Mouse (Mus musculus) neural tube, embryonic 13.5 days (tissue): ENCODE results near the gene Tbxas1. TPM values are rescaled to one million over a fixed set of nuclear protein-coding genes. Genes with fewer than 3 reads are reported as not detected.

ENCODE experiments used
- ATAC-seq: fragments of 200-750 bp; cut with Nextera tagmentation; 2 replicates; pipeline ENCODE4 v1.8.0; 2017; ENCODE audit warnings: low read depth, mild to moderate bottlenecking, moderate TSS enrichment, moderate library complexity
- H3K27ac ChIP-seq: fragments of 300-500 bp; sonication (generic); replicated peaks from 2 replicates; pipeline ENCODE4 v1.5.1; 2015; ENCODE audit warnings: moderate library complexity, mild to moderate bottlenecking, inconsistent platforms
- H3K27me3 ChIP-seq: fragments of 300-500 bp; sonication (generic); 2 replicates; pipeline ENCODE4 v1.6.1; 2015; ENCODE audit warnings: mild to moderate bottlenecking, inconsistent platforms
- H3K36me3 ChIP-seq: fragments of 300-500 bp; sonication (generic); 2 replicates; pipeline ENCODE4 v1.6.1; 2015; ENCODE audit warnings: mild to moderate bottlenecking, inconsistent platforms
- H3K4me1 ChIP-seq: fragments of 300-500 bp; sonication (generic); replicated peaks from 2 replicates; pipeline ENCODE4 v1.6.1; 2015; ENCODE audit warnings: inconsistent platforms
- H3K4me2 ChIP-seq: fragments of 300-500 bp; sonication (generic); 2 replicates; pipeline ENCODE4 v1.6.1; 2015; ENCODE audit warnings: inconsistent platforms, mild to moderate bottlenecking, moderate library complexity
- H3K4me3 ChIP-seq: fragments of 300-500 bp; sonication (generic); 2 replicates; pipeline ENCODE4 v1.5.1; 2015; ENCODE audit warnings: mild to moderate bottlenecking, inconsistent platforms
- H3K9ac ChIP-seq: fragments of 300-500 bp; sonication (generic); 2 replicates; pipeline ENCODE4 v1.6.1; 2015; ENCODE audit warnings: moderate library complexity, mild to moderate bottlenecking, inconsistent platforms
- H3K9me3 ChIP-seq: fragments of 300-500 bp; sonication (generic); 2 replicates; pipeline ENCODE4 v1.6.1; 2016; ENCODE audit warnings: inconsistent platforms
- WGBS: fragments of 180-500 bp; shearing (Covaris S2); methylation state at CpG from one replicate; pipeline ENCODE4 v1.1.7; 2015; 5-methylcytosine and 5-hydroxymethylcytosine counted together
- polyA plus RNA-seq: library from polyadenylated mRNA; unstranded; fragments of >200 nt; fragmentation: Nextera tagmentation; extraction: Ambion mirVana; gene quantifications from 2 replicates; pipeline ENCODE4 v1.2.1, GENCODE M21; 2015

The Tbxas1 gene
- polyA plus RNA-seq, 1 experiment from 2014 or later: 2.5 TPM

DNA sequence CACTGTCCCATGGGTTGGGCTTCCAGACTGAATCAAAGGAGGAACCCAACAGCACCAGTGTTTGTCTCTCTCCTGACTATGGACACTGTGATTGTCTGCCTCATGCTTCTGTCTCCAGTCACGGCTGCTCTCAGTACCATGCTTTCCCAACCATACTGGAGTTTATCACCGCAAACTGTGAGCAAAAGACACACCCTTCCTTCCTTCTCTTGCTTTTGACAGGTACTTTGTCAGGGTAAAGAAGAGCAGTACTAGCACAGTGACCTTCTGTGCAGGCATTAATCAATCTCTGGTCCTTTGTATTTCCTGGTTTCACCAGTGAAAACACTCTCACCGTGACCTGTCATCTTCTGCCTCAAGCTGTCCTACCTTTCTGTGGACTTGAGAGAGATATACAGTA, 26.4 kb downstream of the Tbxas1 start:
- no peak overlapping the region for H3K4me3 ChIP-seq
- ATAC-seq: no peak
- H3K9ac ChIP-seq: no peak overlapping the region
- WGBS: 75% methylated on average over 3 of the region's 3 CpGs
- no peak overlapping the region for H3K4me2 ChIP-seq
- H3K36me3 ChIP-seq: no peaks in the 10 kb centered on the region
- H3K27ac ChIP-seq: no peak overlapping the region
- no peaks in the 10 kb centered on the region for H3K9me3 ChIP-seq
- no peaks in the 10 kb centered on the region for H3K27me3 ChIP-seq
- peaks cover 9% of the 10 kb centered on the region for H3K4me1 ChIP-seq

DNA sequence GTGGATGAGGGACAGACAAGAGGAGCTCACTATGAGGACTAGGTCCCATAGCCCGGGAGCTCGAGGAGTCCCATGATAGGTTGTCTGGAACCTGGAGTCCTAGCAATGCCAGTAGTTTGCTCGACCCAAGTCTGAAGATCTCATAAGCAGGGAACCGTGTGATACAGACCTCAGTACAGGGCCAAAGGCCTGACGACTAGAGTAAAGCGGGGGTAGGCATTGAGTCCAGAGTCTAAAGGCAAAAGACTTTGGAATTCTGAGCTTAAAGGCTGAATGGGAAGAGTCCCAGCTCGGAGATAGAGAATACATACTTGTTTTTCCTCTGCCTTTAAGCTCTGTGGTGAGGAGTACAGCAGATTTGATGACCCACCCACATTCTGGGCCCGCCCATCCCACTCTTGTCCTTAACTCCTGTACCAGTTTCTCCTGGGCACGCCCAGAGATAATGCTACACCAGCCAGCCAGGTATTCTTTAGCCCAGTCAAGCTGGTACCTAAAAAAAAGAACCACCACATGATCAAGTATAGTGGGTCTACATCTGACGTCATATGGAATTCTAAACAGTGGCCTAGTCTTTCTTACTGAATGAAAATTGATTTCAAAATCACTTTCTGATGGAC, 27.7 kb downstream of the Tbxas1 start:
- H3K36me3 ChIP-seq: no peaks in the 10 kb centered on the region
- 95% methylated on average over 10 of the region's 10 CpGs for WGBS
- no peaks in the 10 kb centered on the region for H3K27me3 ChIP-seq
- H3K4me2 ChIP-seq: no peak overlapping the region
- no peak for ATAC-seq
- H3K9me3 ChIP-seq: no peaks in the 10 kb centered on the region
- H3K4me3 ChIP-seq: no peak overlapping the region
- H3K9ac ChIP-seq: no peak overlapping the region
- no peak overlapping the region for H3K27ac ChIP-seq
- H3K4me1 ChIP-seq: no peaks in the 10 kb centered on the region

DNA sequence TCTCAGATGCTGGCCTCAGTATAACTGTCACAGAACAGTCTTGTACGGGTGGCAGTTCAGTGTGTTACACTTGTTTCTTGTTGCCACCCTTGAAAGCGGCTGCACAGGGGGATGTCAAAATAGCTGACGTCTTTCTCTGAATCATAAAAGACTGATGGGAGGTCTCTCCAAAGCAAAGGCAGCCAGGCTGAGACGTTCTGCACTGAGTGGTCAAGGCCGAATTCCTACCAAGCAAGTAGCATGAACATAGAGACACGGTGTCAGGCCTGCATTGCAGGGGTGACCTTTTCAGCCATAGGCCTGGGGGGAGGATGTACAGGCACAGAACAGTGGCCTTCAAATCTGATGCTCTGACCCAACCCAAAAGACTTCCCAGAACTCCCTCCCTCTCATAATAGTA, 30.8 kb downstream of the Tbxas1 start:
- no peaks in the 10 kb centered on the region for H3K4me1 ChIP-seq
- no peaks in the 10 kb centered on the region for H3K9me3 ChIP-seq
- no peaks in the 10 kb centered on the region for H3K27me3 ChIP-seq
- H3K4me2 ChIP-seq: no peak overlapping the region
- no peaks in the 10 kb centered on the region for H3K36me3 ChIP-seq
- ATAC-seq: no peak
- H3K4me3 ChIP-seq: no peak overlapping the region
- 70% methylated on average over 6 of the region's 6 CpGs for WGBS
- H3K9ac ChIP-seq: no peak overlapping the region
- no peak overlapping the region for H3K27ac ChIP-seq

DNA sequence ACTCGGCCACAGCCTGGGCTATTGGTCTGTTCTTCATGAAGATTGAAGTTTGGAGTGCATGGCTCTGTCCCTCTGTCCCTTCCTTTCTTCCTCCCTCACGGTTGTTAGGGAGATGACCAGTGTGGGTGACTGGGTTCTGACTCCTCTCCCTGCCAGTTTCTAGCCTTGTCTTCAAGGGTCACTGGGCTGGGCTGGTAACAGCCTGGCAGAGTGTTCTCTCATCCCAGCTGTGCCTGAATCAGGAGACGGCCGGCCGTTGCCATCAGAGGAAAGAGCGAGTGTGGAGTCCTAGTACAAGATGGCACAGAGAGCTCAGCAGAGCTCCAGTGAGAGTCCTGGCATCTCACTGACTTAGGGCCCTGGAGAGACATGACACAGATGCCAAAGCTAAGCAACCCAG, 33.2 kb downstream of the Tbxas1 start:
- Histone ChIP-seq H3K4me1 (peaks cover 5% of the 10 kb centered on the region; the same call in 1 of the 2 replicates), H3K9me3 (no peaks in the 10 kb centered on the region), H3K4me3 (no peak overlapping the region), H3K27ac (no peak overlapping the region), H3K27me3 (no peaks in the 10 kb centered on the region), H3K36me3 (no peaks in the 10 kb centered on the region), H3K4me2 (no peak overlapping the region), H3K9ac (no peak overlapping the region)
- ATAC-seq: no peak
- WGBS: 83% methylated on average over 6 of the region's 6 CpGs

DNA sequence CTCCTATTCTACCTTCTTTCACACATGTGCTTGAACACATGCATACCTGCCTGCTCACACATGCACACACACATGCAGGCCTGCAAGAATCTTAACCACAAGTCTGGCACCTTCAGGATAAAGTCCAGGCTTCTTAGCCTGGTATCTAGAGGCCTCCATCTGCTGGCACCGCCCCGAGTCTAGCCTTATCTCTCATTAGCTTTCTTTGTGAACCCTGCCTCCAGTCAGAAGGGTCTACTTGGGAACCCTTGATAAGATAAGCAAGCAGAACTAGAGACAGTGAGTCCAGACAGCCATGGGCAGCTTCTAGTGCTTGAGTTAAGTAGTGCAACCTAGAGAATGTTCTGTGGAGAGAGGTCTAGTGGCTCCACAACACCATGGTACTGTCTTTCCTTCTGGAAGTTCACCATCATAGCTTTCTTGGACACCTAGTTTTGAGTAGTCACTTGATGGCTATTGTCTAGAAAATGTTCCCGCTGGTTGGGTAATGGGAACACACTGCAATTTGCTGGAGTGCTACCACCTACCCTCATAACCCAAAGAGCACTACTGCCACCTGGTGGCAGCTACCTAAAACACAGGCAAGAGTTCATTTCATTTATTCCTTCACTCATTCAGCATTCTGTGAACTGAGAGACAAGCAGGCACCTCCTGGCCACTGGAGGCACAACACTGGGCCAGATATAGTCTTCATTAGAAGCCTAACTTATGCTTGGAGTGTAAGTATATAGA, 35.8 kb downstream of the Tbxas1 start:
- H3K9ac ChIP-seq: no peak overlapping the region
- H3K27ac ChIP-seq: no peak overlapping the region
- WGBS: 66% methylated on average over 3 of the region's 3 CpGs
- H3K4me3 ChIP-seq: no peak overlapping the region
- no peak overlapping the region for H3K4me2 ChIP-seq
- H3K36me3 ChIP-seq: no peaks in the 10 kb centered on the region
- no peaks in the 10 kb centered on the region for H3K27me3 ChIP-seq
- H3K9me3 ChIP-seq: no peaks in the 10 kb centered on the region
- ATAC-seq: no peak
- peaks cover 8% of the 10 kb centered on the region; the same call in 1 of the 2 replicates for H3K4me1 ChIP-seq

DNA sequence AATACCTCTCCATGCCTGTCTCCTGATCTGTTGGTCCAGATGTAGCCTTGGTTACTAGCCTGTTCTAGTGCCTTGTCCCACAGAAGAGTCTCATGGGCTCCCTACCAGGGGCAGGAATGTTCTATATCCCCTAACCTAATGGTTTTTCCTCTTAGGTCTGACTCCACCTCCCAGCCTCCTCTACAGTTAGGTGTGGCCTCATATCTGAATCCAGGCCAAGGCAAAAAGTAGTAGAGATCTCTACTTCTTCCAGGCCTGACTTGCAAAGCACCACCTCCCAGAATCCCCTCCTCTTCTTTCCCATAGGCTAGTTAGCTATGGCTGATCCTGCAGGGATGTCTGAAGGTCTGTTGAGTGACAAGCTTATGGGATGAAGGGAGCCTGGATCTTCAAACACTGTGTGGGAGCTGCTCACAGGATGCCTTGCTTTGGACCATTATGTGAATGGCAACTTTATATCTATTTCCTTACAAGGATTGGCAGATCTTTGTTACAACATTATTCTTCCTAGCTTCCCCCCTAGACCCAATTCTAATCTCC, 37.0 kb downstream of the Tbxas1 start:
- H3K27me3 ChIP-seq: no peaks in the 10 kb centered on the region
- no peaks in the 10 kb centered on the region for H3K36me3 ChIP-seq
- H3K4me3 ChIP-seq: no peak overlapping the region
- H3K4me1 ChIP-seq: peaks cover 8% of the 10 kb centered on the region; the same call in 1 of the 2 replicates
- no peak; the same call in 1 of the 2 replicates for ATAC-seq
- H3K27ac ChIP-seq: no peak overlapping the region
- H3K9me3 ChIP-seq: no peaks in the 10 kb centered on the region
- no peak overlapping the region for H3K4me2 ChIP-seq
- H3K9ac ChIP-seq: no peak overlapping the region

DNA sequence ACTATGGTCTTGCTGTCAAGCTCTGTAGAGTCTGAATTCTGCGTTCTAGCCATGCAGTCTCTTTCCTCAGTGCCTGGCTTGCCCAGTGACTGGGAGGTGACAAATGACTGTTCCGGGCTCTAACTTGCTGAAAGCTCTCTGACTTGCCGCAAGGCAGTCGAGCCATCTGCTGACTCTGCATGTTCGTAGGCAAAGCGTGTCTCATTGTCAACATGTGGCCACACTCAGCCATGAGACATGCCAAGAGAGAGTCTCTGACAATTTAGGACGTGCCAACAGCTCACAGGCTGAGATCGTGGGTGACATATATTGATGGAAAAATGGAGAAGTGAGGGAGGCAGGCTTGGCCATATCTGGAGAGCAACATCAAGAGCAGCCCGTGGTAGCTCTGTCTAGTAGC, 37.6 kb downstream of the Tbxas1 start:
- Histone ChIP-seq H3K27me3 (no peaks in the 10 kb centered on the region), H3K36me3 (no peaks in the 10 kb centered on the region), H3K9ac (no peak overlapping the region), H3K4me2 (no peak overlapping the region), H3K27ac (no peak overlapping the region), H3K4me1 (peaks cover 8% of the 10 kb centered on the region; the same call in 1 of the 2 replicates), H3K4me3 (no peak overlapping the region), H3K9me3 (no peaks in the 10 kb centered on the region)
- no peak for ATAC-seq
- WGBS: 75% methylated on average over 9 of the region's 9 CpGs

DNA sequence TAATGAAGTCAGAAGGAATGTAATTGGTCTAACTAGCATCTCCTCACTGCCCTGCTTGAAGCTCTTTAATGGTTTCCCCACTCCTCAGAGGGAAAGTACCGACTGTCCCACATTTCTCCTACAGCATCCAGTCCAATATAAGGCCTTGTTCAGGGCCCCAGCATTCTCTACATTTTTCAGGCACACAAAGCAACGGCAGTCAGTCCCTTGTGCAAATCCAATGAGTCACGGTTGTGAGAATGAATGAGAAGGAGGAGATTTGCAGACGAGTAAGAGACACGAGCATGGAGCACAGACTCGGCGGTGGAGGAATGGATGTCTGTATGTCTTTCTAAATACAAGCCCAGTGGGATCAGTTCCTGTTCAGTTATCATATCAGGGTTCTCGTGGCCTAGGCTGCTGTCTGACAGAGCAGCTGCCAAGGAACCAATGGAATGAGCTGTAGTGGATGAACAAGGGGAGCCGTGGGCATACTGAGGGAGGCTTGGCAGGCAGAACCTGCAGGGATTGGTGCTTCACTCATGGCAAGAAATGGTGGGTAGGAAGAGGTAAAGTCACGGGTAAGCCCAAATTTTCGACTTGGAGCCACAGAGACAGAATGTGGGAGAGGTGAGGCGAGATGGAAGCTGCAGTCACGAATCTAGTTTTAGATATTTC, 38.3 kb downstream of the Tbxas1 start:
- H3K9me3 ChIP-seq: no peaks in the 10 kb centered on the region
- H3K27me3 ChIP-seq: no peaks in the 10 kb centered on the region
- 52% methylated on average over 13 of the region's 13 CpGs for WGBS
- no peak overlapping the region for H3K9ac ChIP-seq
- no peak overlapping the region for H3K27ac ChIP-seq
- no peak overlapping the region for H3K4me2 ChIP-seq
- no peak for ATAC-seq
- no peaks in the 10 kb centered on the region for H3K36me3 ChIP-seq
- H3K4me1 ChIP-seq: peaks cover 8% of the 10 kb centered on the region; the same call in 1 of the 2 replicates
- no peak overlapping the region for H3K4me3 ChIP-seq

DNA sequence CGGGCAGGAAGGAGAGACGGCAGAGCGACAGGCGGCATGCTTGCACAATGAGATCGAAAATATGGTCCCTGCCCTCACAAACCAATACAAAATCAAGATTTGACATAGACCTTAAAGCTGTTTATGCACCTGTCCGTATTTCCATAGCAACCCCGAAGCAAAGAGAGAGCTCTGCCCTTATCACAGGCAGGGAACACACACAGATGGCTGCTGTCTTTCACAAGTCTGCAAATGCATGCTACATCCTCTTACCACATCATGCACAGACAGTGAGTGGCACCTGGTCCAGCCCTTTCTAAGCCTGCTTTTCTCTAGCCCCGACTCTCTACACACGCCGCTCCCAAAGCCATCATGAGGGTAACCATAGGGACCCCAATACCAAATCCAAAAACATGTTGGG, 39.0 kb downstream of the Tbxas1 start:
- WGBS: 80% methylated on average over 10 of the region's 10 CpGs
- ATAC-seq: no peak
- Histone ChIP-seq H3K4me2 (no peak overlapping the region), H3K4me1 (peaks cover 8% of the 10 kb centered on the region; the same call in 1 of the 2 replicates), H3K4me3 (no peak overlapping the region), H3K27me3 (no peaks in the 10 kb centered on the region), H3K9ac (no peak overlapping the region), H3K27ac (no peak overlapping the region), H3K9me3 (no peaks in the 10 kb centered on the region), H3K36me3 (no peaks in the 10 kb centered on the region)

DNA sequence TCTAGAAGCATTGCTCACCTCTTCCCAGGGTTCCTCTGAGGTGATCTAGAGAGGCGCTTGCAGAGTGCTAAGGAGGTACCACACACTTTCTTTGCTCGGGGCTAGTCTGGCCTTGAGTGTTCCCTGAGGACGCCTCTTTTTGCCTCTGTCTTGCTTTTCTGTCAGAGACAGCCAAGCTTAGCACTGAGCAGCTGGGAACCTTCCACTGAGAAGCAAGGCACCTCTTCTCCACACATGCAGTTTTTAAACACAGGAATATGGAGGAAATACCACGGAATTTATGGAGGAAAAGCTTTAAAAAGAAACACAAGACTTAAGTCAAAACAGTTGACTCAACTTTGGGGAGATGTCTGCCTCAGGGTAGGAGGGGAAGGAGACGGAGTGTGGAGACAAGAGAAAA, 40.6 kb downstream of the Tbxas1 start:
- peaks cover 8% of the 10 kb centered on the region; the same call in 1 of the 2 replicates for H3K4me1 ChIP-seq
- no peak overlapping the region for H3K27ac ChIP-seq
- 60% methylated on average over 5 of the region's 5 CpGs for WGBS
- H3K9ac ChIP-seq: no peak overlapping the region
- ATAC-seq: no peak
- no peaks in the 10 kb centered on the region for H3K9me3 ChIP-seq
- no peaks in the 10 kb centered on the region for H3K36me3 ChIP-seq
- no peak overlapping the region for H3K4me3 ChIP-seq
- H3K4me2 ChIP-seq: no peak overlapping the region
- H3K27me3 ChIP-seq: no peaks in the 10 kb centered on the region

DNA sequence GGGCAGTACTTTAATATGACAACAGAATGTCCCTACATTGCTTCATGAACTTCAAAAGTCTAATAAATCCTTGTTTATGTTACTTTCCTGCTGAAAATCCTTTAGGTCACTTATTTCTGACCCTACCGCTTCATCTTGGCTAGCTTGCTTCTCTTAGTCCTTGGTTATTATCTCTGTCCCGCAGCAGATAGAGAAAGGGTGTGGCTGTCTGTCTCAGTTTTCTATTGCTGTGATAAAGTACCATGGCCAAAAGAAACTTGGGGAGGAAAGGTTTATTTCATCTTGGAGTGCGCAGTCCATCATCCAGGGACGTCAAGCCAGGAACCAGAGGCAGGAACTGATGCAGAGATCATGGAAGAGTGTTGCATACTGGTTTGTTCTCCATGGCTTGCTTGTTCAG, 41.4 kb downstream of the Tbxas1 start:
- H3K4me2 ChIP-seq: no peak overlapping the region
- H3K4me1 ChIP-seq: peaks cover 8% of the 10 kb centered on the region; the same call in 1 of the 2 replicates
- no peak overlapping the region for H3K4me3 ChIP-seq
- no peak for ATAC-seq
- H3K9me3 ChIP-seq: no peaks in the 10 kb centered on the region
- H3K27ac ChIP-seq: no peak overlapping the region
- no peaks in the 10 kb centered on the region for H3K36me3 ChIP-seq
- no peak overlapping the region for H3K9ac ChIP-seq
- WGBS: 91% methylated on average over 4 of the region's 4 CpGs
- H3K27me3 ChIP-seq: no peaks in the 10 kb centered on the region

DNA sequence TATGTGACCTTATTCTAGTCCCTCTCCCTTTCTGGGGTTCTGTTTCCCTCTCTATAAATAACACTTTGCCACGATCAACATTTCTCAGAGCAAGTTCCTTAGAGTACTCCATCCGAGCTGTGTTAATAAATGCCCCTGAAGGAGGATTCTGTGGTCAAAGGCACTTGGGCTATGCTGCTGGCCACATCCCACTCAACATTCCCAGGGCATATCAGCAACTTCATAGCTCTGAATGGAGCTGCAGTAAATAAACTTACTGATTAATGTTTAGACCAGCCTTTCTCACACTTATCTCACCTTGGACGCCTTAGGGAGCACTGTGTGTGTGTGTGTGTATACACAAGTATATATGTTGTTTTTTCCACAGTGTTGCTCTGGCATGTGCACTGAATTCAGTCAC, 42.2 kb downstream of the Tbxas1 start:
- H3K4me2 ChIP-seq: no peak overlapping the region
- H3K36me3 ChIP-seq: no peaks in the 10 kb centered on the region
- no peak overlapping the region for H3K4me3 ChIP-seq
- no peaks in the 10 kb centered on the region for H3K9me3 ChIP-seq
- 78% methylated on average over 3 of the region's 3 CpGs for WGBS
- ATAC-seq: no peak
- H3K4me1 ChIP-seq: peaks cover 8% of the 10 kb centered on the region; the same call in 1 of the 2 replicates
- no peak overlapping the region for H3K9ac ChIP-seq
- no peaks in the 10 kb centered on the region for H3K27me3 ChIP-seq
- H3K27ac ChIP-seq: no peak overlapping the region
